Mouse (Mus musculus) frontal cortex, adult (tissue): ENCODE measurements at regions not wholly inside any gene's neighbourhood (a gene's known extent, or its start where the extent isn't known, plus 50 kb on each side); places are given as distances from the start of the nearest gene placed in this dataset.

ENCODE experiments used
- ATAC-seq: cut with Nextera tagmentation; 2 replicates; pipeline ENCODE4 v1.9.2; 2017; ENCODE audit warnings: mild to moderate bottlenecking, moderate library complexity, mixed read lengths; ENCODE audit not compliant: low TSS enrichment

DNA sequence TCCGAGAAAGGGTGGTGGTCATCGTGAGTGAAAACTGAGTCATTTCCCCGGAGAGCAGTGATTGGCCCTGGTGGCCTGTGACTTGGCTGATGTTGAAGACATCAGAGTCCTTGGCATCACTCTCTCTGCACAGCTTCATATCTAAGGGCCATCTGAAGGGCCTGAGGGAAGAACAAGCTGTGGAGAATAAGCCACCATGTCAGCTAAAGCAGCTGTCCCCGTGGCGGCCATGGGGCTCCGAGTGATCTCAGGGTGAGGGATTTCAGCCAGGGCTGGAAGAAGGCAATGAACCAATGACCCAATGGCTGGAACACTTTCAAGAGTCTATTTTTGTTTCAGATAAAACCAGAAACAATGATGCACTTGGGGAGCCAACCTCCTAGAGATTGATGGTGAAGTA is 62.2 kb downstream of the Ttc32 start:
- ATAC-seq: no peak

DNA sequence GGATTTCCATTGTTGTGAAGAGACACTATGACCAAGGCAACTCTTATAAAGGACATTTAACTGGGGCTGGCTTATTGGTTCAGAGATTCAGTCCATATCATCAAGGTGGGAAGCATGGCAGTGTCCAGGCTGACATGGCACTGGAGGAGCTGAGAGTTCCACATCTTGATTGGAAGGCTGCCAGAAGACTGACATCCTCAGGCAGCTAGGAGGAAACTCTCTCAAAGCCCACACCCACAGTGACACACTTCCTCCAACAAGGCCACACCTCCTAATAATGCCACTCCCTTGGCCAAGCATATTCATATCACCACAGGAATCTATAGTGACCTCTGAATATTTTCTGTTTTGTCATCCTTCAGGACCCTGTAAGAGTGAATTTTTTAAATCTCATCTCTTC is 65.3 kb downstream of the Ttc32 start:
- no peak for ATAC-seq

DNA sequence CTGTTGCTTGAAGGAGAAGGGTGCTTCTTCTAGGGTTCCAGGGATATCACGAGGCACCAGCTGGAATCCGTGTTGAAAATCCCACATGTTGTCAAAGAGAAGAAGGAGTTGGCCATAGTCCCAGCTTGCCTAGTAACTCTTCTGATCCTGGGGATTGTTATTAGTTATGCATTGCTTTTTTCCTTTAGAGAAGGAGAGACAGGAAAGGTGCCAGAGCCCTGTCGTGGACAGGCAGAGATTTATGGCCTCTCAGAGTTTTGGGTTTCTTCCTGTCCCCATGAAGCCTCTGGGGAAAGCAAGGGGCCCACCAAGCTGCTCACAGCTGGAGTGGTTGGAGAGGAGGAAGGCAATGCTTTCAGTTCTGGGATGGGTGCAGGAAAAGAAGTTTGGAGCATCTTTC is 76.6 kb downstream of the Ttc32 start:
- ATAC-seq: no peak

DNA sequence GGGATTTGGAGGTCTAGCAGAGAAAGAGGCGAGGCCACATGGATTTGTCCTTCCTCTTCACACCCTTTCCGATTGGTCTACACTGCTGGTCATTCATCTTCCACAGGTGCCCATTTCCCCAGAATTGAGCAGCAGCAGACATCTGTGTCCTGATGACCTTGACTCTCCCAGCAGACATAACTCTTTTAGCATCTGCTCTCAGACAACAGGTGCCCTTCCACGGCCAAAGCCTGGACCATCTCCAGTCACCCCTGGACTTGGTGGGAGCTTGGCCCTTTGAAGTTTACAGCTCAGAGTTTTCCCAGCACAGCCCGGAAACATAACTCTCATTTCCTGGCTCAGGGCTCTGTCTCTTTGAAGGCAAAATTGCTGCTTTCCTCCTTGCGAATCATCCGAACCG is 80.0 kb downstream of the Ttc32 start:
- no peak for ATAC-seq

DNA sequence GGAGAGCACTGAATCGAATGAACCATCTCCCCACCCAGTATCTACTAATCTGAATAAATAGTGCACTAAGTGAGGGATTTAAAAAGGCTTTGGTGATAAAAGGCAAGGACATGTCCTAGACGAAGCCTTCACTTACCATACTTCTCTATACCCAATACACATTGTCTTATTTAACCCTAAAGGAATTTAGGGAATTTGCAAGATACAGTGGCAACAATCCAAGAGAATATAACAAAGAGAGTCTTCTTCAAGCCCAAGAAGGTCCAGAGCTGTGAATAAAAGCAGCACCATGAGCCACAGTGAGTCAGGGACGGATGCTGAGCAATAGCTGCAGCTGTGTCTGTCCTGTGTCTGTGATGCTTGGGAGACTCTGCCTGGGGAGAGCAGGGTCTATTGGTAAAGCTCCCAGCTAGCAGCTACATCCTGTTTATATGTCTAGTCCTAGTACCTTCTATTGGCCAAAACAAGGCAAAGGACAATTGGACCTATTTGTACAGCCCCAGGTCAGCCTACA is 82.4 kb downstream of the Ttc32 start:
- no peak for ATAC-seq

DNA sequence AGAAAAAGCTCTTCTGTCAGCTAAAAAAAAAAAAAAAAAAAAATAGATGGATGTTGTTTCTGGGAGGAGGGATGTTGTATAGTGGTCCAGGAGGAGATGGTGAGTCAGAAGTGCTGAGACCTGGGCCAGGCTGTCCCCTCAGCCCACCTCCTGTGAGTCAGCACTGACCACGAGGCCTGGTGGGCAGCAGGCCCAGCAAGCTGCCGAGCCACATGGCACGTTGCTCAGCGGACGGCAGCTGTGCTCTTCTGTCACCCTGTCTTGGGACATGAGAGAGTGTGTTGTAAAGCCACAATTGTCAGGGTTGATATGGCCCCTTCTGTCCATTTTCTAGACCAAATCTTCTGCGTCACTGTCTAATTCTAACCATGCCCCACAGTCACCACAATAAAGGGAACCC is 83.9 kb downstream of the Ttc32 start:
- ATAC-seq: peak; percentile 77

DNA sequence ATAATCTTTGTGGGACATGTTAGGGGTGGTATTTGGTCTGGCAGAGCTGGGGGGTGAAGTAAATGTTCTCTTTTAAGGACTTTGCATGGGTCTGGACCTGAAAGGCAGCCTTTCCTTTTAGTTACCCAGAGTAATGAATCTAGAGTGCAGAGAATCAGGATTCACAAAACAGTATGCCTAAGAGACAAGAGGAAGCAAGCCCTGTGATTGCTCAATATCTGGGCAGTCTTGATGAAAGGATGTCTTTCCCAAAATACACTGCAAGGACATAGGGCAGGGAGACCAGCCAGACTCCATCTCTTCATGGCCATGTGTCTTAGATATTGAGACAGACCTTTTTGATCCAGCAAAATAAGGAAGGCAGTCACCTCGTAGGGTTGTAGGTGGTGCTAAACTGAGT is 84.3 kb downstream of the Ttc32 start:
- ATAC-seq: 0 out of 2 replicates have a peak, but pooled peaks have one; percentile 23

DNA sequence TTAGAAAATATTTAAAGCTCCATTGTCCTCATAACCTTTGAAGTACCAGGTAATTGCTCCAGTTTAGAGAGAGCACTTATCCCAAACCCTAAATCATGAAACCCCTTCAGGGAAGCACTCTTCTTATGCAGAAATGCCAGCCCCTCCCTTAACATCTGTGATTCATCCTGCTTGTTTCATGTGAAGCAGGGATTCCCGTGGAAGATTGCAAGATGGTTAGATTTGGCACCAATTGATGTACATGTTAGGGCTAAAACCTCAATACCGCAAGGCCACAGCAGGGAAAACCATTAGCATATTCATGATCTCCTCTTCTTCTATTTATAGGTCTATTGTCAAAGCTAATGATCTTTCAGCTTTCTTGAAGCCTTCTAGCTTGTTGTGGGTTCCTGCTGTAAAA is 88.8 kb downstream of the Ttc32 start:
- ATAC-seq: no peak

DNA sequence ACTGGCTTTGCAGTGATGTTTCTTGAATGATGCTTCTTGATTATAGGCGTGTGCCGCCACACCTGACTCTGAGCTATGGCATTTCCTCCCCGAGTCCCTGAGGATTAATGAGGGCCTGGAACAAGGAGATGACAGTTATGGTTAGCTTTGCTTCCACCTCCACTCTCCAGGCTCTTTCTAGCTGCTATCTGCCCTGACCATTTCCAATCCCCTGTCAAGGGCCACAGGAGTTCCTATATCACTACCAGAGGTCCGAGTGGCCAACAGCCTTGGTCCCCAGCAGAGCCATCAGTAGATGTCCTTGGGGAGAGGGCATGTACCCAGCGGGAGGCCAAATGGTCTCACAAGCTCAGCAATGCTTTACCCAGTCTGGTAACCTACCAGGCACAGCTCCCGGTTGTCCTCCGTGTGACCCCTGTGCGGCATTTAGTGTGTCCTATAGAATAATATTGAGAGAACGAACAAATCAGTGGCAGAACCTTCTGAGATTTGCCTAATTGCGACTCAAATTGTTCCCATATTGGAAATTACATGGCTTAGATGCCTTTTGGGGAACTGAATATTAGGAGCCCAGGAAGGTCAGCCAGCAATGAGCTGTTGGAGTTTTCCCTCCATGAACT is 98.2 kb downstream of the Ttc32 start:
- no peak for ATAC-seq

DNA sequence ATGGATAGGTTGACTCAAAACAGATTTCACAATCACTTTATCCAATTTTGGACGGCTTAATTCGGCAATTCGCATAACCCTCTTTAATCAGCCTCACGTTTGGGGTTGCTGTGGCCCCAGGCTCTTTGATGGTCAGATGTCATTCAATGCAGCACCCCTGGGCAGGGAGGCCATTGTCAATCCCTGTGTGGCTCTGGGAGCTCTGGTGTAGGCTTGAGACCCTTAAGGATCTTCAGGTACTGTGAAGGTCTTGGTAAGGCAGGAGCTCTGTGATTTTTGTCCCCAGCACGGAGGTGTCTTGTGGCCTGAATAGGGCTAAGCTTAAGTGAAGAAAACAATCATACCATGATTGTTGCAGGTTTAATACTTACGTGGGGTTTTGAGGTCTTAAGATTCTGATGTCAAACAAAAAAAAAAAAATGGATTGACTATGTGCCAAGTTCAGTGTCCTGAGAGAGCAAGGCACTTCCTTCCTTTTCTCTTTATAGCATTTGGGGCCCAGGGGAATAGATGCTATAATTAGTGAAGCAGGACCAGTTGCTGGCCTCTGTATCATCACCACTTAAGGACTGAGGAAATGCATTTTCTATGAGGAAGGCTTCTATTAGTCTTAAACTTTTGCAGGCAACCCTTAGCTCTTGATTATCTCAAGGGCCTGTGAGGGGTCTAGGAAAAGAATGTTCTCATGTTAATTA is 98.9 kb downstream of the Ttc32 start:
- ATAC-seq: no peak

DNA sequence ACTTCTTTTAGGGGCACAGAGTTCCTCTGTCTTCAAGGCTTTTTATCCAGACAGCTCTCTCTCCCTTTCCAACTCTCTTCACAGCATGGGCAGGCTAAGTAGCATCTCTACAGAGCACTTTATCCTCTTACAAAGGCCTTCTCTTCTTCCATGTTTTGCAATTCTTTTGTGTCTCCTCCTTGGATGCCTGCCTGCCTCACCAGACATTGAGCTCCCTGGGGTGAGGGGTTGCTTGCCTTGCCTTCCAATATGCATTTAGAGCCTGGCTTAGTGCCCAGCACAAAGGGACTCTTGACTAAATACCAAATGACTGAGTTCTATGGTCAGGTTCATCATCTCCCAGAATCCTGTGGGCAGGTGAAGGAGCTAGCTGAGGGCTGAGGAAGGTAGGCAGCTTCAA is 102.8 kb downstream of the Ttc32 start:
- ATAC-seq: no peak

DNA sequence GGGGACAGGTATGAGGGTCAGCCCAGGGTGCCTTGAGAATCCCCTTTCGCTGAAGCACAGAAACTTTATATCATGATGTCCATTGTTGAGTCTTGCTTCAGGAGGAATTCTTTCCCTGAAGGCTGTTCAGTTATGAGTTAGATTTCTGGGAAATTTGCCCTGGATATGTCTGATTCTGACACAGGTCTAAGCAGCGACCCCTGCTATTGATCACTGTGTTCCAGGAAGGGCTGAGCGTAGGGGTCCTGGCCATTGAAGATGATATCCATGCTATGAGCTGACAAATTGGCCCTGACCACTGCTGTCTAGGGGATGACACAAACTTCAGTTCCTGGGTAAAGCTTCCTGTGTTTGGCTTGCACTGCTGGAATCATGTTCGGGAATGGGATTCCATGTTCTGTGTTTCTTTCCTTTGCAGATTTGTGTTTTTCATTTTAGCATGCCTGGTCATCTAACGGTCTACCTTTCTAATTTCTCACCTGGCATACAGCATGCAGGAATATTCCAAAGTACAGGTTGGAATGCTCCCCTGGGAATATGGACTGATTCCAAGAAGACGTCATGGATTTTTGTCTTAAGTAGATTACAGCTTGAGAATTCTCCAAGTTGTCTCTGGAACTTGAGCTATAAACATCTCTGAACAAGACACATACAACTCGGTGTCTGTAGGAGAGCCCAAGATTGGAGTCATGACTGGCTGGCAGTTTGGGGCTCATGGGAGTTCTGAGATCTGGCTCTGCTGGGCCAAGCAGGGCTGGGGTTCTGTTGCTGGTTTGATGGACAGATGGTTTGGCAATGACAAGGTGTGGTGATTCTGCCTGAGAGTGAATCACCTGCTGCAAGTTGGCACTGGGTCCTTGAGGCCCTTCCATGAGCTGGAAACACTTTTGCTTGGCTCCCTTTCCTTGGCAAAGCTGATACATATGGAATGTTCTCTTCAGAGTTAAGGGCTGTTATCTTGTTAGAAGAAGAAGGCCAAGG is 104.4 kb downstream of the Ttc32 start:
- ATAC-seq: no peak

DNA sequence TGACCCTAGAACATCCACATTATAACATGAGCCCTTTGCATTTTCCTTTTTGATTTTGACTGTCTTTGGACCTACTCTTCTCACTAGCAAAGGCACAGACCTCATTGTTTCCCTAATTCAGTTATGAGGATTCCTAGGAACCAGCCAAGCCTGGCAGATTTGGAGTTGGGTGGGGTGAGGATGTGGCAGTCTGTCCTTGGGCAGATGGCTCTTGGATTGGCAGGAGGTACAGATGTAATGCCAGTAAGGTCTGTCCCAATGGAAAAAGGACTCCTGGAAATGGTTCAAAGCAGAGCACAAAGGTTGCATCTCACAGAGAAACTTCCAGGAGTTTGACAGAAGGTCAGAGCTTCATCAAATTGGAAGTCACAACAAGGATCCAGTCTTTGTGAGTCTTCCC is 121.2 kb downstream of the Ttc32 start:
- no peak for ATAC-seq

DNA sequence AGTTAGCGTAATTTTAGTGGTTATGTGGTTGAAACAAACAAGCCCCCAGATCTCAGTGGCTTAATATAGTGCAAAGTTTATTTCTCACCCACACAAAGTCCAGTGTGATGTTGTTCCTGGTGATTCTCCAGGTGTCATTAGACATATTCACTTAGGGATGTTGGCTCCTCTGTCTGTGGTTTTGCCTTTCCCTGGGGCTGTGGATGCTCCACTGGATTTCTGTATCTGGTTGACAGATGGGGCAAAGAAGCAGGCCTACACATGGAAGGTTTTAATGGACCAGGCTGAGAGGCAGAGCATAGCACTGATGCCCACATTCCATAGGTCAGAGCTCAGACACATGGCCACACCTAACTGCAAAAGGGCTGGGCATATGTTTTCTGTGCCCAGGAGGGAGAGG is 121.6 kb downstream of the Ttc32 start:
- ATAC-seq: no peak

DNA sequence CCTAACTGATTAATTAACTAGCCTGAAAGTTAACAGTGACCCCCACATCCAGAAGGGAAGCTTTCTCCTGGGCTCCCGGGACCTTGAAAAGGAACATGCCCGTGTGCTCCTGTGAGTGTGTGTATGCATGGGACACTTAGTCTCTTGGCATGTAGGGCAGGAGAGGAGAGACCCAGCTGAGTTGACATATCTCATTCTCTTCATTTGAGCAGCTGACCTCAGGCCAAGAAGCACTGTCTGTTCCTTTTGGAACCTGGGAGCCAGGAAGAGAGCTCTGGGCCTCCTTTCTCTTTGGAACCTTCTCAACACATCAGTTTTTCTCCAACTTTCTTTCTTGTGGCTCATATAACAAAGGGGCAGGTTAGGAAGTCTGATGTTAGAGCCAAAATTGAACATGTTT is 124.7 kb downstream of the Ttc32 start:
- no peak for ATAC-seq

DNA sequence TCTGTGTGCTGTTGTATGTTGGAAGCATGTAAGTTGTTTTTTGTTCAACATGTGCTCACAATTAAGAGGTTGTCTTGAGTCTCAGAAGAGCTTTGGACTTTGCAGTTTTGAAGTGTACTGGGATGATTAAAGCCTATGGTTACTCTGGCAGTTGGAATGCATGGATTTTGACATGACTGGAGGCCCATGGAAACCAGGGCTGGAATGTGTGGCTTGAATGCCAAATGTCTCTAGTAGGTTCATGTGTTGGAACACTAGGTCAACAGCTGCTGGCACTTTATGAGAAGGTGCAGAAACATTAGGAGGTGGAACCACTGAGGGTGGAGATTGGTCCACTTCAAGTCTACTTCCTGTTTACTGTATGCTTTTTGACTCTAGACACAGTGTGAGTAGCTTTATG is 127.0 kb downstream of the Ttc32 start:
- ATAC-seq: no peak

DNA sequence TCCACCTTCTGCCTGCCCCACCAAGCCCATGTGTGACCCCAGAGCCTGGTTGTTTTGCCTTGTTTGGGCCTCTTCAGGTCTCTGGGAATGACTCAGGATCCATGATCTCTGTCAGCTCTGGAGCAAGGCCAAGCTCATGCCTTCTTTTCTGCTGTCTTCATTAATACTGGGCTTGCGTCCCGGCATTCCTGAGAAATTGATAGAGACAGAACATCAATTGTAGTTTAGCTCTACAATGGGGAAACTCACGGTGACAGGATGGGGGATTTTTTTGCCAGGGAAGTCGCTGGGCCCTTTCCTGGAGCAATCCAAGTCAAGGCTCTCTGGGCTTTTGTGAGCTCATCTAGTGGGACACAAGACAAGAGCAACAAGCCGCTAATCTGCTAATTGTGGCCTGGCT is 129.0 kb downstream of the Ttc32 start:
- ATAC-seq: no peak

DNA sequence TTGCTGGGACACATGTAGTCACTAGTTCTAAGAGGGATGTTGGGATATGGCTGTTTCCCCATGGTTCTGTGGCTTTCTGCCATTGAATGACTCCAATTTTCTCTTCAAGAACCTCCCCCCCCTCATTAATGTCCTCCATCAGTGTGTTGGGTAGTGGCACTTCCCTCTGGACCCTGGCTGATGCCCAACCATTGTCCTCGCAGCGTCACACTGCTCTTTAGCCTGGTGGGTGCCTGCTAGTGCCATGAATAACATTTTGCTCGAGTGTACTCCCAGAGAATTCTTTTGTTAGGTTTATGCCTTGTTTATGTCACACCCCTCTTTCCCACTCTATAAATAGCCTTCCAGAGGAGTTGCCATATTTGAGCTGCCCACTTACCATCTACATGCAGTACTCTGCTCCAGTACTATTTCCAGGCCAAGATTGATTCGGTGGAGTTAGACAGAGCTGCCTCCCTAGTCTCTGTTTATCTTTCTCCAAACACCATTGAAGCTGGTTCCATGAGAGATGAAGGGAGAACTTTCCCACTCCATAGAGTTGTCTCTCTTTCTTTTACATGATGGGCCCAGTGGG is 135.7 kb downstream of the Ttc32 start:
- ATAC-seq: peak; percentile 81

DNA sequence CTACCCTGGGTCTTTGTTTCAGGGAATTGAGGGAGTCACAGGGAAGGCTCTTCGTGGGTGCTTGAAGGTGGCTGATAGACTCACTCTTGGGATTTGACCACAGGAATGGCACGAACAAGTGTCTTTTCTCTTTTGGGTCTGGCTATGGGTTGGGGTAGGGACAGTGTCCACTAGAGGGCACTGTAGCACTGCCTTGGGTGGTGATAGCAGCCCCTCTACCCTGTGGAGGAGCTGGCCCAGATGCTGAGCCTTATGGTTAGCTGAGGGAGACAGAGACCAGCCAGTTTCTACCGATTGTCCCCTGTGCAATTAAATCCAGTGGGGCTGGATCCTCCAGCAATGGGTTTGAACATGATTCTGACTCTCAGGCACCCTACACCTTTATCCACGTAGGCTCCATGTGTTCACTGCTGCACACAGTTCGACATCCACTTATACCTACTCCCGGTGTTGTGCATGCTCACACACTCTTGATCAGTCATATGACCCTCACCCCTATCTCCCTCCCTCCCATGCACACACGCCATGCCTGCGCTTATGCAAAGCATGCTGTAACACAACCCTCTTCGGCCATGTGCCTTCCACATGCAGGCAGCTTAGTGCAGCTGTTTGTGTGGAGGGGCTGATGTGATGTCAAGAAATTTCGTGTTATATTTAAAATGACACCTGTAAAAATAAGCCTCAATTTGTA is 136.6 kb downstream of the Ttc32 start:
- peak; percentile 76; the same call in 1 of the 2 replicates for ATAC-seq

DNA sequence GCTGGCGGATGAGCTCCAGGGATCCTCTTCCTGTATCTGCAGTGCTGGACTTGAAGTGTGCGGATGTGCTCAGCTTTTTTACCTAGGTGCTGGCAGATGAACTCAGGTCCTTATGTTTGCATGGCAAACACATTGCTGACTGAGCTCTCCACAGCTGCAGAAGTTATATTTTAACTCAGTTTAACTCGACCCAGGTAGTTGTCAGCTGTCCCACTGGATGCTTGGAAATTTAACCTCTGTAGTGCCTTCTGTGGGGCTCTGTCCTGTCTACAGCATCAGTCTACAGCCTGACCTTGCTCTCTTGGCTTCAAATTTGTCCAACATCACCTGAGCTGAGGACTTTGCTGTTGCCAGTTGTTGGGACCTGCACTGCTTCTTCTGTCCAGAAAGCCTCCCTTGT is 139.2 kb downstream of the Ttc32 start:
- ATAC-seq: no peak

DNA sequence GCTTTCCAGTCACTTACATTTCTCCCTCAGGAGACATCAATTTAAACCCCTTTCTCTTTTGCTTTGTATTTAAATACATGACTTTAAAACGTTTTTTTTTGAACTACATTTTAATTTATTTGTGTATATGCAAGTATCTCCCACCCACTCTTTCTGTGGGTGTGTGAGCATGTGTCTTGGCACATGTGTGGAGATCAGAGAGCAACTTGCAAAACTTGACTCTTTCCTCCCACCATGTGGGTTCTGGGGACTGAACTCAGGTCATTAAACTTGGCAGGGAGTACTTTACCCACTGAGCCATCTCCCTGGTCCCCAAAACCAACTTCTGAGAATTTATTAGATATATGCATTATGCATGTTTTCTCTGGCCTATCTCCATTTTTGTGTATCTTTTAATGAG is 143.9 kb downstream of the Ttc32 start:
- ATAC-seq: no peak

DNA sequence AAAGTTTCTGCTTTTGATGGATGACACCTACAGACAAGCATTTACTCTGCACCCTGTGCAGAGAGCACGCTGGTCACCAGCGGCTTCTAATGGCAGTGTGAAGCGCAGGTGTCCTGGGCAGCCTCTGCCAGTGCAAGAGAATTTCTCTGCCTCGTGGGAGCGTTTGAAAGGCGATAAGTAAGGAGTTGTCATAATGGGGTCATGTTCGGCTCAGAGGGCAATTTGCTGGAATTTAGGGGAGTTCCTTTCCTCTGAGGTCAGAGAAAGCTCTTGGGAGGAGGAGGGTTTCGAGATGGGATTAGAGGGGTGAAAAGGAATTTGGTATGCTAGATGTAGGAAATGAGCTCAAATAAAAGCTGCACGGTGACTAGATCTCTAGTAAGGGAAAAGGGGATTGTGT is 144.5 kb downstream of the Ttc32 start:
- no peak for ATAC-seq
